In the genomic region with DNA sequence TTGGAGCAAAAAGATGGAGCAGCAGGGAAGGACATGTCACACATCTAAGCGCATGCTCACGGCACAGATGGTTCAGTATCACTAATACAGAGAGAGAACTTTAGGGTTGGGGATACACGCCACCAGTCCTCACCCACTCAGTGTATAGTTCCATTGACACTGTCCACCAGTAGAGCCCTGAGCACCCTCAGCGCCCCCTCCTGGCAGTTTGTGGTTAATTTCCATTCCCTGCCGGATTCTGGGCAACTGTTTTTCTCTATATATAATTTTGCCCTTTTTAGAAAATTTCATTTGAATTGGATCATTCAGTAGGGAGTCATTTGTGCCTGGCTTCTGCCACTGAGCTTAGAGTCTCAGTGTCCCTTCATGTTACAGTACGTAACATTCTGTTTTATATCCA, we compare ENCODE assay signal across 10 mouse cellular contexts. TPM values are rescaled to one million over a fixed set of nuclear protein-coding genes. Genes with fewer than 3 reads are reported as not detected.
DNase-seq lines count a peak whose midpoint lies in the region; ATAC-seq and TF ChIP-seq lines count a peak whose summit lies in the region.
"Had no signal": no experiment of that assay in that cellular context is flagged by ENCODE, and none has a peak within 500 bp of the region (broad histone marks: within the 10 kb centered on the region; RNA-seq: fewer than 3 reads in every experiment).

No protein-coding gene starts in this region.

- ATAC-seq in neutrophil, adult 5-6 weeks (ENCODE audit: extremely low read depth, insufficient number of reproducible peaks, low FRiP score, poor library complexity, severe bottlenecking): 0 out of 2 replicates have a peak, but pooled peaks have one; percentile 40
- no peak for ATAC-seq in erythroblast, adult 5-6 weeks (replicated peaks; ENCODE audit: low FRiP score, poor library complexity, severe bottlenecking)

- 0 out of 2 replicates have a peak, but pooled peaks cover 6% of the 10 kb centered on the region for H3K4me1 ChIP-seq in lung, adult 2 months (ENCODE audit: control insufficient read depth, insufficient read depth, low read length)
- no peaks in the 10 kb centered on the region; the same call in 1 of the 2 replicates for H3K4me1 ChIP-seq in bone marrow, adult 2 months (ENCODE audit: control insufficient read depth, insufficient read depth, low read length)

- no peak for TF ChIP-seq POLR2A in lung, adult 2 months (IDR thresholded peaks at IDR 0.05; ENCODE audit: borderline replicate concordance, extremely low read depth, low read depth, low read length)
- TF ChIP-seq POLR2A in bone marrow, adult 2 months (IDR thresholded peaks at IDR 0.05; ENCODE audit: borderline replicate concordance, control insufficient read depth, low read depth, low read length): no peak

- no peak overlapping the region for H3K27ac ChIP-seq in bone marrow, adult 2 months (ENCODE audit: control insufficient read depth, insufficient read depth, low read depth, low read length, poor library complexity)
- H3K27ac ChIP-seq: heart, embryonic 13.5 days; neural tube, embryonic 15.5 days had no signal

- no peak overlapping the region for H3K4me3 ChIP-seq in lung, adult 2 months (replicated peaks; ENCODE audit: extremely low read depth, low read depth, low read length)
- H3K4me3 ChIP-seq in bone marrow, adult 2 months (replicated peaks; ENCODE audit: control insufficient read depth, low read depth, low read length): no peak overlapping the region
- H3K4me3 ChIP-seq: heart, embryonic 13.5 days; neural tube, embryonic 15.5 days had no signal

- DNase-seq in adrenal gland, adult (ENCODE audit: inconsistent age in 2 of 2, low spot score in 1 of 2): peak; percentile 47 to 83
- DNase-seq in adrenal gland, adult 8-10 months: no peak
- DNase-seq in lung, adult 2 months: no peak
- no peak for DNase-seq in lung, adult 18-20 months
- no peak for DNase-seq in urinary bladder, postnatal 36 days (ENCODE audit: low spot score in 2 of 2)

- TF ChIP-seq CTCF in lung, adult 2 months (IDR thresholded peaks at IDR 0.05; ENCODE audit: insufficient read depth, low read length): peak; percentile 50
- peak; percentile 59 for TF ChIP-seq CTCF in bone marrow, adult 2 months (IDR thresholded peaks at IDR 0.05; ENCODE audit: control insufficient read depth, insufficient read depth, low read length)

- 87% methylated on average over 6 of the region's 6 CpGs for WGBS in lung, adult 2 months
- 76% methylated on average over 6 of the region's 6 CpGs for WGBS in bone marrow, adult 2 months

RNA-seq across cellular contexts. Expression of gene Peli2, which starts 27.1 kb away (rescaled TPM):
- 10 to 100 TPM; 20.4 to 37.6 (median 28.8) TPM for total RNA-seq in adrenal gland, adult 8-10 months (2022)
- polyA plus RNA-seq in lung, adult 2 months (2012; rRNA removed): 18.7 and 25.0 TPM in 2 replicates
- 2.2 and 8.8 TPM in 2 replicates for polyA plus RNA-seq in bone marrow, adult 2 months (2011; ENCODE audit: insufficient read depth, insufficient read length, low replicate concordance, missing spikeins)
- total RNA-seq in neutrophil, adult 5-6 weeks (2017): 7.0 TPM in 2 replicates
- 1.7 and 2.5 TPM in 2 replicates for total RNA-seq in erythroblast, adult 5-6 weeks (2015; ENCODE audit: low replicate concordance)
- total RNA-seq in erythroblast, adult 5-6 weeks (2017; ENCODE audit: low replicate concordance): 1.4 and 2.1 TPM in 2 replicates

Comparison
In these comparisons a context has a peak if more than half of its experiments do, and no peak if none do; other contexts are left out.
1. DNase-seq: peak in adrenal gland, adult (2 of 2); none in adrenal gland, adult 8-10 months (single experiment), lung, adult 2 months (single experiment), lung, adult 18-20 months (0 of 2) and urinary bladder, postnatal 36 days (0 of 2).